Mouse (Mus musculus): ENCODE data around the gene Gm49450. TPM values are rescaled to one million over a fixed set of nuclear protein-coding genes. Genes with fewer than 3 reads are reported as not detected.
"Not testable (repeated sequence)": the region's sequence is repeated elsewhere in the genome, so short reads cannot be mapped to it uniquely, and the experiment has no call there.

The Gm49450 gene
- polyA plus RNA-seq, 1 experiment from 2014 or later, result not detected

DNA sequence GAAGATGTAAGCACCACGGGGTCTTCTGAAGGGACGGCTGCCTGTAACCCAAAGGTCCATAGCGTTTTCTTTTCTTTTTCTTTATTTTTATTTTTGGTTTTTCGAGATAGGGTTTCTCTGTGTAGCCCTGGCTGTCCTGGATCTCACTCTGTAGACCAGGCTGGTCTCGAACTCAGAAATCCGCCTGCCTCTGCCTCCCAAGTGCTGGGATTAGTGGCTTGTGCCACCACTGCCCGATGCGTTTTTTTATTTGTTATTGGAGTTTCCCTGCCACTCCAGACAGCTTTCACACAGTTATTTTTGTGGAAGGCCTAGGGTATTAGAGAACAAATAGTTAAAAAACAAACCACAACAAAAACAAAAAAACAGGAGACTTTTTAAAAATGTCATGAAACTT lies 34.9 kb downstream of the Gm49450 start:
- Histone ChIP-seq H3K4me3 (replicated peaks; ENCODE audit: low read length) (peak overlapping the region; percentile 75), H3K4me2 (ENCODE audit: low read depth, low read length) (peak overlapping the region; percentile 68), H3K9ac (ENCODE audit: low read length) (peak overlapping the region; percentile 70), H3K27ac (ENCODE audit: low read length) (peak overlapping the region; percentile 81)
- H3K27me3 ChIP-seq (ENCODE audit: control insufficient read depth, insufficient read depth, low read length); H3K9me3 ChIP-seq (replicated peaks; ENCODE audit: control insufficient read depth, low read length); ATAC-seq (ENCODE audit: insufficient read depth, low FRiP score); H3K4me1 ChIP-seq (ENCODE audit: control insufficient read depth, insufficient read depth, low read length); H3K36me3 ChIP-seq (ENCODE audit: control insufficient read depth, insufficient read depth, low read length): not testable (repeated sequence)
- 19% methylated on average over 8 of the region's 8 CpGs for WGBS

DNA sequence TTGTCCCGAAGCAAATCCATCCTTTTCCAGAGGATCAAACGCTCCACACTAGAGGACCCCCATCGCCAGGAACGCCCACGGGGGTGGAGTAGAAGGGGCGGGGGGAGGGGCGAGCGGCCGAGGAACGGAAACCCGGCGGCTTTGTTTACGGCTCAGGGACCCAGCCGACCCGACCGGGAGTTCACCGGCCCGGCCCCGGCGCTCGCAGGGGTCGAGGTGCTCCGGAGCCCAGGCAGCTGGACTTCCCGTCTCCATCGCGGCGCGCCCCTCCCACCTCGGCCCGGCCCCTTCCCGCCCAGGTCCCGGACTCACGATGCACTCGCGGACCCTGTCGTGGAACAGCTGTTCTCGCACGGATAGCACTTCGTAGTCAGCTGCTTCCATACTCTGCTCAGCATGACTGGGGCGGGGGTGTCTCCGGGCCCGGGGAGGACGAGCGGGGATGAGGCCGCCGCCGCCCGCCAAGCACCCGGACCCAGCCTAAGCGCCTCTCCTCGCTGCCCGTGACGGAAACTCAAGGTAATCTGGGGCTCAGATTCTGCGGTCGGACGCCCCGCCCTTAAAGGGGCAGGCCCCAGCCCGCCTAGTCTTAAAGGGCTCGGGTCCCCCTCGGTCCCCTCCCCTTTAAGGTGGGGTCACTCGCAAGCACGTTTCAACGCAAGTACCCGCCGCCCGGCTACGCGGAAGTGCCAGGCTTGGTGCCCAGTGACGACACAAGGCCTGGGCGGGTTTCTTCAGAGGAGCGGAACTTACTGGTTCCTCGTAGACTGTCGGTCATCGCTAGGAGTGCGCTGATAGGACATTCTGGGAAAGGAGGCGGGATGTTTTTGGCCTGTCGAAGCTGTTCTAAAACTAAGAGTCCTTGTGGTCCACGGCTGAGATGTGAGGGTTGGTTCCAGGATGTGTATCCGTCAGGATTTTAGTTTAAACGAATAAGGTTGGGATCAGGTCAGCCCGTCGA lies 35.5 kb downstream of the Gm49450 start, which contains the start of gene Lmbr1l:
Lmbr1l (minus strand) TSS at position 694 of the 961 bp plus-strand sequence.
- ATAC-seq (ENCODE audit: insufficient read depth, low FRiP score), result peak; percentile 99
- Histone ChIP-seq H3K4me3 (replicated peaks; ENCODE audit: low read length) (peak within 1 kb of the TSS; percentile 75), H3K27me3 (ENCODE audit: control insufficient read depth, insufficient read depth, low read length) (no peaks in the 10 kb centered on the region), H3K4me1 (ENCODE audit: control insufficient read depth, insufficient read depth, low read length) (peaks cover 9% of the 10 kb centered on the region), H3K4me2 (ENCODE audit: low read depth, low read length) (peak within 1 kb of the TSS; percentile 74), H3K27ac (ENCODE audit: low read length) (peak within 1 kb of the TSS; percentile 93), H3K9ac (ENCODE audit: low read length) (peak within 1 kb of the TSS; percentile 85), H3K9me3 (replicated peaks; ENCODE audit: control insufficient read depth, low read length) (no peaks in the 10 kb centered on the region), H3K36me3 (ENCODE audit: control insufficient read depth, insufficient read depth, low read length) (no peaks in the 10 kb centered on the region)
- under 1% methylated on average over 82 of the region's 82 CpGs for WGBS

DNA sequence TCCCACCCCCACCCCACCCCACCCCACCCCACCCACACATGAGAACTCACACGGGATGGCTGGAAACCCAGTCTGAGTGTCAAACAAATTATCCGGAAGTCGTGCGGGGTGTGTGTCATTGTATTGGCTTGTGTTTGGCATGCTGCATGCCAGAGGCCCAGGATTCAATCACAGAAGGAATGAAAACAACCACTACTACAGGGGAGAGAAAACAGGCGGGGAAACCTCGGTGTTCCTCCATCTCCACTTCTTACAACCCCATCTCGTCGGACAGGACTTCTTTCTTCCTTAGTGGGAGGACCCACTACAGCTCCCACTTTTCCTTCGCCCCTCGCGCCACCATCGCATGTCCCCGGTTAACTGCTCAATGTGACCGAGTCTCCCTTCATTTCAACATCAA lies 36.3 kb downstream of the Gm49450 start:
- Histone ChIP-seq H3K9ac (ENCODE audit: low read length) (peak overlapping the region; percentile 85), H3K27ac (ENCODE audit: low read length) (peak overlapping the region; percentile 93), H3K9me3 (replicated peaks; ENCODE audit: control insufficient read depth, low read length) (no peaks in the 10 kb centered on the region), H3K4me2 (ENCODE audit: low read depth, low read length) (peak overlapping the region; percentile 74), H3K27me3 (ENCODE audit: control insufficient read depth, insufficient read depth, low read length) (no peaks in the 10 kb centered on the region), H3K4me1 (ENCODE audit: control insufficient read depth, insufficient read depth, low read length) (peaks cover 9% of the 10 kb centered on the region), H3K36me3 (ENCODE audit: control insufficient read depth, insufficient read depth, low read length) (no peaks in the 10 kb centered on the region), H3K4me3 (replicated peaks; ENCODE audit: low read length) (peak overlapping the region; percentile 75)
- no peak for ATAC-seq (ENCODE audit: insufficient read depth, low FRiP score)
- WGBS, result under 1% methylated on average over 14 of the region's 14 CpGs

DNA sequence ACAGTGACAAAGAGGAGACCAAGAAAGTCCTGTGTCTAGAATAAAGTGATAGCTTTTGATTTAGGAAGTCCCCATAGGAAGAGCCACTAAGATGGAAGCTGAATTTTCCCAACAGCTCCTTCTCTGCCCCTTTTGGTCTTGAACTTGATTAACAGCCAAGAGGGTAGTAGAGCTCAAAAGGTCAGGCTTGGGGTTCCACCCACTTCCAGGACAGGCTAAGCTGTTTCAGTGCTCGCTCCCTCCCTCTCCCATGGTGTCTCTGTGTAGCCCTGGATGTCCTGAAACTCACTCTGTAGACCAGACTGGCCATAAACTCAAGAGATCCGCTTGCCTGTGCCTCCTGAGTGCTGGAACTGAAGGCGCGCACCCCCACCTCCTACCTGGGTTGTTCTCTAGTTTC lies 37.3 kb downstream of the Gm49450 start:
- H3K36me3 ChIP-seq (ENCODE audit: control insufficient read depth, insufficient read depth, low read length), result no peaks in the 10 kb centered on the region
- H3K27me3 ChIP-seq (ENCODE audit: control insufficient read depth, insufficient read depth, low read length), result no peaks in the 10 kb centered on the region
- ATAC-seq (ENCODE audit: insufficient read depth, low FRiP score), result no peak
- H3K4me2 ChIP-seq (ENCODE audit: low read depth, low read length), result peak overlapping the region; percentile 74; the same call in 1 of the 2 replicates
- H3K9ac ChIP-seq (ENCODE audit: low read length), result peak overlapping the region; percentile 85
- WGBS, result 92% methylated on average over 4 of the region's 4 CpGs
- H3K4me1 ChIP-seq (ENCODE audit: control insufficient read depth, insufficient read depth, low read length), result peaks cover 9% of the 10 kb centered on the region
- no peak overlapping the region for H3K27ac ChIP-seq (ENCODE audit: low read length)
- H3K4me3 ChIP-seq (replicated peaks; ENCODE audit: low read length), result no peak overlapping the region
- no peaks in the 10 kb centered on the region for H3K9me3 ChIP-seq (replicated peaks; ENCODE audit: control insufficient read depth, low read length)

DNA sequence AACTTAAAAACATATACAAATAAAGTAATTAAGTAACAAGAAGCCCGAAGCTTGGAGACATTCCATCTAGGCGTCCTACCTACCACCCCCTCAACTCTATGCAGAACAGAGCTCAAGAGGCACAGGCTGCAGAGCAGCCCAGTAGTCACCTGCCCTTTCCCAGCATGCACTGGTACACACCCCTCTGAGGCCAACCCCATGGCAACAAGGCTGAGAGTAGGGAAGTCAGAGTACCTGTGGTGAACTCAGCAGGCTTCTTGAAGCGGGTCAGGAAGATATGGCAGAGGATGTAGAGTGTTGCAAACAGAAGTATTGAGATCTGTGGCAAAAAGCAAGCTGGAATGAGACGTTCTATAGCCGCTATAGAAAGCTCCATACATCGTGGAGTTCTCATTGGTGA lies 38.4 kb downstream of the Gm49450 start:
- Histone ChIP-seq H3K9me3 (replicated peaks; ENCODE audit: control insufficient read depth, low read length) (no peaks in the 10 kb centered on the region), H3K4me3 (replicated peaks; ENCODE audit: low read length) (no peak overlapping the region), H3K27me3 (ENCODE audit: control insufficient read depth, insufficient read depth, low read length) (no peaks in the 10 kb centered on the region), H3K36me3 (ENCODE audit: control insufficient read depth, insufficient read depth, low read length) (no peaks in the 10 kb centered on the region), H3K27ac (ENCODE audit: low read length) (no peak overlapping the region), H3K4me1 (ENCODE audit: control insufficient read depth, insufficient read depth, low read length) (peaks cover 9% of the 10 kb centered on the region), H3K9ac (ENCODE audit: low read length) (no peak overlapping the region), H3K4me2 (ENCODE audit: low read depth, low read length) (no peak overlapping the region)
- no peak for ATAC-seq (ENCODE audit: insufficient read depth, low FRiP score)
- whole genome bisulfite sequencing, result 90% methylated on average over 6 of the region's 6 CpGs

DNA sequence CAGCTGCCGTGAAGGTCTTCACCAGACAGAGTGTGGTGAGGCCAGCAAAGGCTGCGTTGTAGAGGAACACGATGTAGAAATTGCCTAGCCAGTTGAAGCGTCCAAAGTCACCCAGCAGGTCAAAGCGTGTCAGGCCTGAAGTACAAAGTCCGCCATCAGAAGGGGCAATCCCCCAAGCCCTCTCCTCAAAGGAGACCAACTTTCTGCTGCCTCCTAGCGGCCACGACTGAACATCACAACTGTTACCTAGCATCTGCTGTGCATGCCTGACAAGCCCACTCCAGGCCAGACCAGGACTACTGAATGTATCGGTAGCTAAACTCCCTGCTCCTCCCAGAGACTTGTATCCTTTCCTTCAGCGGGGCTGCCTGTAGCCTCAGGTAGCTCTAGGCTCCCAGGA lies 48.7 kb downstream of the Gm49450 start:
- Histone ChIP-seq H3K36me3 (ENCODE audit: control insufficient read depth, insufficient read depth, low read length) (peaks cover 10% of the 10 kb centered on the region; the same call in 1 of the 2 replicates), H3K27me3 (ENCODE audit: control insufficient read depth, insufficient read depth, low read length) (no peaks in the 10 kb centered on the region), H3K9ac (ENCODE audit: low read length) (no peak overlapping the region), H3K4me3 (replicated peaks; ENCODE audit: low read length) (no peak overlapping the region), H3K9me3 (replicated peaks; ENCODE audit: control insufficient read depth, low read length) (no peaks in the 10 kb centered on the region), H3K27ac (ENCODE audit: low read length) (no peak overlapping the region), H3K4me1 (ENCODE audit: control insufficient read depth, insufficient read depth, low read length) (no peaks in the 10 kb centered on the region), H3K4me2 (ENCODE audit: low read depth, low read length) (no peak overlapping the region)
- 27% methylated on average over 10 of the region's 10 CpGs for WGBS
- ATAC-seq (ENCODE audit: insufficient read depth, low FRiP score), result no peak

DNA sequence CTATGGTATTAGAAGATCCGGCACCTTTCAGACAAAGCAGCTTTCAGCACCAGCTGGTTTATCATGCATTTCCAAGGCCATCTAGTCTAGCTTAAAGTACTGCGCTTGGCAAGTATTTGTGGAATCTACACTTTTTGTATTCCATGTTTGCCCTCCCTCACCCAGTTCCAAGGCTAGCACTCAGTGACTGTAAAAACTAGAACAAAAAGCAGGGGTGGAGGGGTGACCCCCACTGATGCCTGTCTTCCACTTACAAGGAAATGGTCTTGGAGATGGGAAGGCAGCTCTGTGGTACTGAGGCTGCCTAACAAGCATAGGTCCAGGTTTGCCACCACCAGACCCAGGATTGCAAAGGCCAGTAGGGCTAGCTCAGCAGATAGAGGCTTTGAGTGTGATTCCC lies 50.8 kb downstream of the Gm49450 start:
- peaks cover 19% of the 10 kb centered on the region for H3K27me3 ChIP-seq (ENCODE audit: control insufficient read depth, insufficient read depth, low read length)
- no peak overlapping the region for H3K27ac ChIP-seq (ENCODE audit: low read length)
- peaks cover 10% of the 10 kb centered on the region; the same call in 1 of the 2 replicates for H3K36me3 ChIP-seq (ENCODE audit: control insufficient read depth, insufficient read depth, low read length)
- peaks cover 9% of the 10 kb centered on the region for H3K4me1 ChIP-seq (ENCODE audit: control insufficient read depth, insufficient read depth, low read length)
- WGBS, result 75% methylated on average over 2 of the region's 2 CpGs
- ATAC-seq (ENCODE audit: insufficient read depth, low FRiP score), result no peak
- H3K4me3 ChIP-seq (replicated peaks; ENCODE audit: low read length), result no peak overlapping the region
- no peak overlapping the region for H3K9ac ChIP-seq (ENCODE audit: low read length)
- no peaks in the 10 kb centered on the region for H3K9me3 ChIP-seq (replicated peaks; ENCODE audit: control insufficient read depth, low read length)
- H3K4me2 ChIP-seq (ENCODE audit: low read depth, low read length), result no peak overlapping the region

DNA sequence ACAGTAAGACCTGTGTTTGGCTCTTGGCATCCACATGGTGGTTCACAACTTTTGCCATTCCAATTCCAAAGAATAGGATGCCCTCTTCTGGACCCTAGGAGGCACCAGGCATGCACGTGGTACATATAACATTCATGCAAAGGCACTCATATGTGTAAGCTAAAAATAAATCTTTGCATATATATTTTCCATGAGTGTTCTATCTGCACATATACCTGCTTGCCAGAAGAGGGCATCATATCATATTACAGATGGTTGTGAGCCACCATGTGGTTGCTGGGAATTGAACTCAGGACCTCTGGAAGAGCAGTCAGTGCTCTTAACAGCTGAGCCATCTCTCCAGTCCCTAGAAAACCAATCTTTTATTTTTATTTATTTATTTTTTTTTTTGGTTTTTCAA lies 51.8 kb downstream of the Gm49450 start:
- no peak overlapping the region for H3K27ac ChIP-seq (ENCODE audit: low read length)
- H3K4me3 ChIP-seq (replicated peaks; ENCODE audit: low read length), result no peak overlapping the region
- no peaks in the 10 kb centered on the region for H3K9me3 ChIP-seq (replicated peaks; ENCODE audit: control insufficient read depth, low read length)
- WGBS, result 65% methylated on average over 1 of the region's 1 CpGs
- H3K4me1 ChIP-seq (ENCODE audit: control insufficient read depth, insufficient read depth, low read length), result peaks cover 9% of the 10 kb centered on the region
- no peak overlapping the region for H3K4me2 ChIP-seq (ENCODE audit: low read depth, low read length)
- no peak overlapping the region for H3K9ac ChIP-seq (ENCODE audit: low read length)
- no peak for ATAC-seq (ENCODE audit: insufficient read depth, low FRiP score)
- peaks cover 5% of the 10 kb centered on the region; the same call in 1 of the 2 replicates for H3K36me3 ChIP-seq (ENCODE audit: control insufficient read depth, insufficient read depth, low read length)
- H3K27me3 ChIP-seq (ENCODE audit: control insufficient read depth, insufficient read depth, low read length), result peaks cover 26% of the 10 kb centered on the region

Measured in stomach, embryonic 16.5 days (tissue).